ENCODE assay signal across 23 mouse cellular contexts in the genomic region with DNA sequence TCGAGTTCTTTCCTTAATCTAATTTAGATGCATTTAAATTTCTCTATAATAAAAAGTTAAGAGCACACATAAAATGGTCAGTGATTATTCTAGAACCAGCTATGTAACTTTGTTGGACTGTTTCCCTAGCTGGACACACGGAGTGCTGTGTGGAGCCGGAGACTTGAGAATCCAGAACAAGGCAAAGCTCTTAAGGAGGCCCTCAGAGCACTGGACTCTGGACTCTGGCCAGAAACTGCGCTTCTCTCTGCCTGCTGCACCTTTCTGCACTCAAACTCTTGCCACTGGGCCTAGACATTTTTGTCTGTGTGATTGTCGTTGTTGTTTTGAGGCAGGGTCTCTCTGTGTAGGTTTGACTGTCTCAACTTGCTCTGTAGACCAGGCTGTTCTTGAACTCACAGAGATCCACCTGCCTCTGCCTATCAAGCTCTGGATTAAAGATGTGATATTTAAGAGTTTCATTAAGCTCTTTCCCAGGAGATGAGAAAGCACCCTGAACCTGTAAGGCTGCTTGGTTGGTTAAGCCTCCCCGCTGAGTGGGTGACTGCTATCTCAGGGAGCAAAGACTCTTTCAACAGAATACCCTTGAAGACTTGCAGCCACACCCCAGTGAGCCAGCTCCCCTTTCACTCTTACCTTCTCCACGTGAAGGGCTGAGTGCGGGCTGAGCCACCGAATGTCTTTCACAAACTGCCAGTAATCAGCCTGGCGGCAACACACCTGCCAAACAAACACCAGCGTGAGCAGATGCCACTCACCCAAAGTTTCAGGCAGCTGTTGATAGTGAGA. TPM values are rescaled to one million over a fixed set of nuclear protein-coding genes. Genes with fewer than 3 reads are reported as not detected.
A peak's percentile ranks its signal among the peaks of the same experiment; 100 is the strongest.
DNase-seq lines count a peak whose midpoint lies in the region; ATAC-seq and TF ChIP-seq lines count a peak whose summit lies in the region.
"Had no signal": no experiment of that assay in that cellular context is flagged by ENCODE, and none has a peak within 500 bp of the region (broad histone marks: within the 10 kb centered on the region; RNA-seq: fewer than 3 reads in every experiment).

No protein-coding gene starts in this region.

- no peaks in the 10 kb centered on the region for H3K9me3 ChIP-seq in kidney, embryonic 15.5 days (replicated peaks)
- H3K9me3 ChIP-seq in lung, postnatal 0 days (ENCODE audit: low read length) = no peaks in the 10 kb centered on the region
- H3K9me3 ChIP-seq: embryonic facial prominence, embryonic 15.5 days; G1E; liver, embryonic 13.5 days; midbrain, embryonic 10.5 days had no signal

- no peak overlapping the region for H3K9ac ChIP-seq in kidney, embryonic 15.5 days
- H3K9ac ChIP-seq in lung, postnatal 0 days (replicated peaks; ENCODE audit: low read depth) = no peak overlapping the region
- H3K9ac ChIP-seq: embryonic facial prominence, embryonic 15.5 days; hindbrain, embryonic 14.5 days; liver, embryonic 13.5 days had no signal

- no peak overlapping the region for H3K4me3 ChIP-seq in kidney, embryonic 15.5 days (replicated peaks)
- H3K4me3 ChIP-seq in lung, postnatal 0 days (ENCODE audit: low read depth, low read length) = no peak overlapping the region
- H3K4me3 ChIP-seq: embryonic facial prominence, embryonic 15.5 days; liver, embryonic 13.5 days; midbrain, embryonic 10.5 days had no signal

- H3K36me3 ChIP-seq in kidney, embryonic 15.5 days = peaks cover 66% of the 10 kb centered on the region
- peaks cover 27% of the 10 kb centered on the region for H3K36me3 ChIP-seq in lung, postnatal 0 days (ENCODE audit: insufficient read depth, low read length)

- TF ChIP-seq EP300 in lung, postnatal 0 days (IDR thresholded peaks at IDR 0.05) = no peak

- 92% methylated on average over 11 of the region's 11 CpGs for WGBS in kidney, embryonic 15.5 days
- 67% methylated on average over 11 of the region's 11 CpGs for WGBS in lung, postnatal 0 days

- no peaks in the 10 kb centered on the region for H3K27me3 ChIP-seq in kidney, embryonic 15.5 days
- H3K27me3 ChIP-seq in lung, postnatal 0 days (replicated peaks; ENCODE audit: insufficient read depth, low read length) = no peaks in the 10 kb centered on the region
- H3K27me3 ChIP-seq: embryonic facial prominence, embryonic 15.5 days; liver, embryonic 13.5 days had no signal

- peak; percentile 45 for DNase-seq in kidney, adult 18-20 months
- peak; percentile 65 for DNase-seq in kidney, postnatal 10 days
- DNase-seq in lung, postnatal 0 days (ENCODE audit: low spot score) = peak; percentile 71
- DNase-seq in thymus, postnatal 10 days (ENCODE audit: low spot score in 2 of 2) = peak; percentile 27 to 29
- no peak for DNase-seq in liver
- no peak for DNase-seq in right cerebral cortex, postnatal 25 days
- DNase-seq in cerebellum, adult 9-11 months = no peak
- DNase-seq: adrenal gland, postnatal 14 days; cerebellum, postnatal 36 days; heart, postnatal 36 days; liver, embryonic 13.5 days; right cerebral cortex, adult 18-20 months had no signal

- H3K4me1 ChIP-seq in kidney, embryonic 15.5 days = no peaks in the 10 kb centered on the region
- peaks cover 4% of the 10 kb centered on the region; the same call in 1 of the 2 replicates for H3K4me1 ChIP-seq in lung, postnatal 0 days (ENCODE audit: insufficient read depth, low read depth, low read length)
- H3K4me1 ChIP-seq: embryonic facial prominence, embryonic 15.5 days; midbrain, embryonic 10.5 days had no signal

- TF ChIP-seq CTCF in lung, postnatal 0 days (IDR thresholded peaks at IDR 0.05) = peak; percentile 24

- no peak overlapping the region for H3K4me2 ChIP-seq in kidney, embryonic 15.5 days
- no peak overlapping the region for H3K4me2 ChIP-seq in lung, postnatal 0 days (replicated peaks; ENCODE audit: low read depth, low read length)
- H3K4me2 ChIP-seq: embryonic facial prominence, embryonic 15.5 days; hindbrain, embryonic 14.5 days; liver, embryonic 13.5 days had no signal

- no peak for ATAC-seq in kidney, embryonic 15.5 days (replicated peaks; ENCODE audit: low FRiP score)
- peak; percentile 80 for ATAC-seq in lung, postnatal 0 days

- no peak overlapping the region for H3K27ac ChIP-seq in kidney, embryonic 15.5 days
- no peak overlapping the region for H3K27ac ChIP-seq in lung, postnatal 0 days (ENCODE audit: low read length)
- H3K27ac ChIP-seq: embryonic facial prominence, embryonic 15.5 days; hindbrain, embryonic 14.5 days; liver, embryonic 13.5 days; macrophage; midbrain, embryonic 10.5 days had no signal

RNA-seq across cellular contexts. Expression of a gene that starts 28.1 kb away (rescaled TPM):
- polyA plus RNA-seq in kidney, embryonic 15.5 days (2015; fragmentation: Nextera tagmentation; extraction: Ambion mirVana) = 98.7 and 113 TPM in 2 replicates
- 63.5 and 70.1 TPM in 2 replicates for polyA plus RNA-seq in lung, postnatal 0 days (2015; fragmentation: Nextera tagmentation; extraction: Ambion mirVana)

RNA-seq across cellular contexts. Expression of a gene that starts 28.3 kb away (rescaled TPM):
- polyA plus RNA-seq in kidney, embryonic 15.5 days (2015; fragmentation: Nextera tagmentation; extraction: Ambion mirVana) = 17.8 and 21.9 TPM in 2 replicates
- 12.9 and 13.3 TPM in 2 replicates for polyA plus RNA-seq in lung, postnatal 0 days (2015; fragmentation: Nextera tagmentation; extraction: Ambion mirVana)

RNA-seq across cellular contexts. Expression of a gene that starts 39.0 kb away (rescaled TPM):
- polyA plus RNA-seq in kidney, embryonic 15.5 days (2015; fragmentation: Nextera tagmentation; extraction: Ambion mirVana) = not detected in 2 replicates
- polyA plus RNA-seq in lung, postnatal 0 days (2015; fragmentation: Nextera tagmentation; extraction: Ambion mirVana) = 2.1 and 3.0 TPM in 2 replicates
- polyA plus RNA-seq: brain, embryonic 14.5 days; embryonic facial prominence, embryonic 15.5 days; G1E; heart, embryonic 14.5 days; hindbrain, embryonic 14.5 days; intestine, embryonic 14.5 days; limb, embryonic 11.5 days; liver, embryonic 13.5 days; macrophage; midbrain, embryonic 10.5 days; neural tube, embryonic 11.5 days had no signal

RNA-seq across cellular contexts. Expression of a gene that starts 52.0 kb away (rescaled TPM):
- polyA plus RNA-seq in kidney, embryonic 15.5 days (2015; fragmentation: Nextera tagmentation; extraction: Ambion mirVana) = 4.4 and 4.6 TPM in 2 replicates
- polyA plus RNA-seq in lung, postnatal 0 days (2015; fragmentation: Nextera tagmentation; extraction: Ambion mirVana) = 0.89 and 1.1 TPM in 2 replicates
- polyA plus RNA-seq: G1E; hindbrain, embryonic 14.5 days; limb, embryonic 11.5 days; macrophage; midbrain, embryonic 10.5 days; neural tube, embryonic 11.5 days had no signal

Comparison
In these comparisons a context has a peak if more than half of its experiments do, and no peak if none do; other contexts are left out.
1. DNase-seq: peak in kidney, adult 18-20 months (single experiment), kidney, postnatal 10 days (single experiment), lung, postnatal 0 days (single experiment) and thymus, postnatal 10 days (2 of 2); none in liver (single experiment), right cerebral cortex, postnatal 25 days (single experiment) and cerebellum, adult 9-11 months (single experiment).